Mouse (Mus musculus): Measurements from ENCODE around the gene Lipe.

DNA sequence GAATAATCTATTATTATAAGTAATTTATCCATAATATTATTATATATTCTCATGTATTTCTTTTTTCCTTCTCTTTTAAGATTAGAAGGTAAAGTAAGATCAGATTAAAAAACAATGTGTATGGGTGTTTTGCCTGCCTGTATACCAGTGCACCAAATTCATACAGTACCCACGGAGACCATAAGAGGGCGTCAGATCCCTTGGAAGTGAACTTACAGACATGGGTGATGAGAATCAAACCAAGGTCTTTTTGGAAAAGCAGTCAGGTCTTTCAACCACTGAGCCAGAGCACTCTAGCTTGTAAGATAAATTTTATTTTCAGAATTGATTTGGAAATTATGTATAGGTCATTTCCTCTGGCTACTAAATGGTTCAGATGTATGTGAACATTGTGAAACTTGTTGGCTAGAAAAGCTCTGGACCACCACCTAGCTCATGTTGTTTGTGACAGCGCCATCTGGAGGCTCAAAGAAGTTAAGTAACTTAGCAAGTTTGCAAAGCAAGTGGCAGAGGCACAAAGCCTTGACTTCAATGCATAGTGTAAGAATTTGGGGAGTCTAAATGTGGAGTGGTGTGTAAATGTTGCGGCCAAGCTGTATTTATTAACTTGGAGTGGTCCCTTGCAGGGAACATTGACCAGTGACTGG, 10.7 kb upstream of the Lipe start:
- TF ChIP-seq FLI1 (IDR thresholded peaks at IDR 0.05; ENCODE audit: low read length): no peak
- TF ChIP-seq GATA1 (IDR thresholded peaks at IDR 0.05; ENCODE audit: borderline replicate concordance, low read length): no peak

Measured in megakaryocyte, embryonic 14.5 days (primary cell).